Mouse (Mus musculus): Measurements from ENCODE around the gene Rasa3. TPM values are rescaled to one million over a fixed set of nuclear protein-coding genes. Genes with fewer than 3 reads are reported as not detected.

The Rasa3 gene
- polyA plus RNA-seq, 1 experiment from 2014 or later: 18.1 TPM

GRCm38 (mm10) chr8:13521392-13521791, 156.0 kb downstream of the Rasa3 start:
- no peak for DNase-seq (ENCODE audit: low spot score)
- no peaks in the 10 kb centered on the region for H3K4me1 ChIP-seq
- 56% methylated on average over 7 of the region's 7 CpGs for WGBS
- no peaks in the 10 kb centered on the region for H3K9me3 ChIP-seq (replicated peaks)
- no peak overlapping the region for H3K27ac ChIP-seq
- H3K36me3 ChIP-seq: no peaks in the 10 kb centered on the region
- H3K27me3 ChIP-seq (ENCODE audit: low read depth, poor library complexity, severe bottlenecking): no peaks in the 10 kb centered on the region
- no peak overlapping the region for H3K4me3 ChIP-seq

- no peaks in the 10 kb centered on the region for H3K36me3 ChIP-seq
- no peak for DNase-seq (ENCODE audit: low spot score)
- no peaks in the 10 kb centered on the region for H3K9me3 ChIP-seq (replicated peaks)
- no peaks in the 10 kb centered on the region for H3K4me1 ChIP-seq
- H3K27me3 ChIP-seq (ENCODE audit: low read depth, poor library complexity, severe bottlenecking): no peaks in the 10 kb centered on the region
- no peak overlapping the region for H3K27ac ChIP-seq
- WGBS: 67% methylated on average over 6 of the region's 6 CpGs
- no peak overlapping the region for H3K4me3 ChIP-seq
These were observed 157.1 kb downstream of the Rasa3 start for GRCm38 (mm10) chr8:13520349-13520748.

- Histone ChIP-seq H3K36me3 (no peaks in the 10 kb centered on the region), H3K4me3 (no peak overlapping the region), H3K4me1 (no peaks in the 10 kb centered on the region), H3K9me3 (replicated peaks) (no peaks in the 10 kb centered on the region), H3K27ac (no peak overlapping the region), H3K27me3 (ENCODE audit: low read depth, poor library complexity, severe bottlenecking) (no peaks in the 10 kb centered on the region)
- WGBS: 92% methylated on average over 9 of the region's 9 CpGs
- DNase-seq (ENCODE audit: low spot score): no peak
These were observed 157.9 kb downstream of the Rasa3 start for GRCm38 (mm10) chr8:13519503-13519902.

- no peaks in the 10 kb centered on the region for H3K4me1 ChIP-seq
- H3K4me3 ChIP-seq: no peak overlapping the region
- H3K9me3 ChIP-seq (replicated peaks): no peaks in the 10 kb centered on the region
- H3K27me3 ChIP-seq (ENCODE audit: low read depth, poor library complexity, severe bottlenecking): no peaks in the 10 kb centered on the region
- WGBS: 94% methylated on average over 6 of the region's 6 CpGs
- DNase-seq (ENCODE audit: low spot score): no peak
- no peak overlapping the region for H3K27ac ChIP-seq
- H3K36me3 ChIP-seq: no peaks in the 10 kb centered on the region
These were observed 160.1 kb downstream of the Rasa3 start for GRCm38 (mm10) chr8:13517284-13517781.

Other genes with a start within 250 kb of the Rasa3 start
- 0.29 and 0.40 TPM in 2 replicates for gene Tmem255b, start 242.4 kb downstream of the Rasa3 start, polyA plus RNA-seq (2016; fragmentation: Nextera tagmentation; extraction: Ambion mirVana)
- 3.4 and 4.3 TPM in 2 replicates for gene Gas6, start 183.1 kb downstream of the Rasa3 start, polyA plus RNA-seq (2016; fragmentation: Nextera tagmentation; extraction: Ambion mirVana)
- gene 1700029H14Rik, start 115.1 kb downstream of the Rasa3 start, polyA plus RNA-seq (2016; fragmentation: Nextera tagmentation; extraction: Ambion mirVana): not detected in 2 replicates
- not detected in 2 replicates for gene Cfap97d2, start 28.3 kb upstream of the Rasa3 start, polyA plus RNA-seq (2016; fragmentation: Nextera tagmentation; extraction: Ambion mirVana)
- gene Cdc16, start 80.1 kb upstream of the Rasa3 start, polyA plus RNA-seq (2016; fragmentation: Nextera tagmentation; extraction: Ambion mirVana): 210 and 233 TPM in 2 replicates
- 36.8 and 41.1 TPM in 2 replicates for gene Upf3a, start 108.0 kb upstream of the Rasa3 start, polyA plus RNA-seq (2016; fragmentation: Nextera tagmentation; extraction: Ambion mirVana)
- gene AF366264, start 160.8 kb upstream of the Rasa3 start, polyA plus RNA-seq (2016; fragmentation: Nextera tagmentation; extraction: Ambion mirVana): not detected in 2 replicates
- gene Champ1, start 192.0 kb upstream of the Rasa3 start, polyA plus RNA-seq (2016; fragmentation: Nextera tagmentation; extraction: Ambion mirVana): 44.7 and 45.2 TPM in 2 replicates
- 90.3 and 93.7 TPM in 2 replicates for gene Coprs, start 212.7 kb upstream of the Rasa3 start, polyA plus RNA-seq (2016; fragmentation: Nextera tagmentation; extraction: Ambion mirVana)

All from limb, embryonic 10.5 days (tissue).